Mouse (Mus musculus): ENCODE results near the gene Il3ra.

GRCm38 (mm10) chr14:14350263-14351147 lies 4.4 kb downstream of the Il3ra start:
- no peak for TF ChIP-seq ZNF384 (IDR thresholded peaks at IDR 0.05; ENCODE audit: low read depth, low read length)
- TF ChIP-seq ZC3H11A (IDR thresholded peaks at IDR 0.05; ENCODE audit: borderline replicate concordance, low read depth, low read length) = no peak
- no peak for TF ChIP-seq HCFC1 (IDR thresholded peaks at IDR 0.05; ENCODE audit: borderline replicate concordance, insufficient read depth, low read length)

All from ES-E14 (cell line).